Mouse (Mus musculus): ENCODE data around the gene Gpatch2. TPM values are rescaled to one million over a fixed set of nuclear protein-coding genes. Genes with fewer than 3 reads are reported as not detected.

The Gpatch2 gene
- total RNA-seq (2023), result 9.9 and 14.4 TPM in 2 replicates

GRCm38 (mm10) chr1:187215181-187216116, at the start of gene Gpatch2, which contains the start of gene Spata17:
TSS of gene Gpatch2 (plus strand) at chr1:187215508.
TSS of gene Spata17 (minus strand) at chr1:187215465.

Other genes starting within 250 kb of the Gpatch2 start
- gene D1Pas1, start 248.1 kb upstream of the Gpatch2 start, total RNA-seq (2023), result not detected in 2 replicates
- not detected in 2 replicates for gene Spata17, start within 50 bp of the Gpatch2 start, total RNA-seq (2023)

Data from neutrophil, adult 65 days (primary cell).